Mouse (Mus musculus) heart, postnatal 0 days (tissue): ENCODE data around the gene Mgll. TPM values are rescaled to one million over a fixed set of nuclear protein-coding genes. Genes with fewer than 3 reads are reported as not detected.

ENCODE experiments used
- ATAC-seq: fragments of 200-750 bp; cut with Nextera tagmentation; 2 replicates; pipeline ENCODE4 v1.8.0; 2017; ENCODE audit warnings: low read depth, moderate number of reproducible peaks, moderate library complexity; ENCODE audit not compliant: insufficient read depth
- DNase-seq: peaks from one replicate; pipeline ENCODE4 v3.0.0-alpha.2; 2016; ENCODE audit warnings: low spot score
- H3K27ac ChIP-seq: fragments of 300-500 bp; sonication (generic); 2 replicates; pipeline ENCODE4 v1.5.1; 2014; ENCODE audit warnings: low read depth, mild to moderate bottlenecking
- H3K27me3 ChIP-seq: fragments of 300-500 bp; sonication (generic); 2 replicates; pipeline ENCODE4 v1.6.1; 2014; ENCODE audit warnings: low read length, mixed read lengths; ENCODE audit not compliant: control insufficient read depth, insufficient read depth
- H3K36me3 ChIP-seq: fragments of 300-500 bp; sonication (generic); replicated peaks from 2 replicates; pipeline ENCODE4 v1.6.1; 2014; ENCODE audit warnings: low read length, mixed read lengths; ENCODE audit not compliant: control insufficient read depth, insufficient read depth
- H3K4me1 ChIP-seq: fragments of 300-500 bp; sonication (generic); 2 replicates; pipeline ENCODE4 v1.6.1; 2014; ENCODE audit warnings: antibody characterized with exemption; ENCODE audit not compliant: control insufficient read depth, insufficient read depth
- H3K4me2 ChIP-seq: fragments of 300-500 bp; sonication (generic); 2 replicates; pipeline ENCODE4 v1.6.1; 2014; ENCODE audit warnings: low read depth, mild to moderate bottlenecking, low read length, moderate library complexity
- H3K4me3 ChIP-seq: fragments of 300-500 bp; sonication (generic); 2 replicates; pipeline ENCODE4 v1.5.1; 2014; ENCODE audit warnings: low read depth, low read length
- H3K9ac ChIP-seq: fragments of 300-500 bp; sonication (generic); replicated peaks from 2 replicates; pipeline ENCODE4 v1.6.1; 2014; ENCODE audit warnings: low read depth, low read length, mixed read lengths
- H3K9me3 ChIP-seq: fragments of 300-500 bp; sonication (generic); replicated peaks from 2 replicates; pipeline ENCODE4 v1.6.1; 2016; ENCODE audit warnings: low read length; ENCODE audit not compliant: control insufficient read depth
- CTCF ChIP-seq: IDR thresholded peaks from 2 replicates; pipeline ENCODE4 v1.5.1; 2016; ENCODE audit warnings: antibody characterized with exemption, control low read depth, low read depth
- EP300 ChIP-seq: IDR thresholded peaks from 2 replicates; pipeline ENCODE4 v1.6.1; 2016; ENCODE audit warnings: antibody characterized with exemption, low read depth
- WGBS: fragments of 180-500 bp; shearing (Covaris S2); extraction: QIAGEN DNeasy Blood & Tissue Kit; methylation state at CpG from one replicate; pipeline ENCODE4 v1.1.7; 2014; 5-methylcytosine and 5-hydroxymethylcytosine counted together
- polyA plus RNA-seq: library from polyadenylated mRNA; unstranded; fragments of >200 nt; fragmentation: Nextera tagmentation; extraction: Ambion mirVana; gene quantifications from 2 replicates; pipeline ENCODE4 v1.2.1, GENCODE M21; 2015
- total RNA-seq: library from RNA; depleted of rRNA; stranded (reverse); fragments of >200 nt; gene quantifications from 2 replicates; pipeline ENCODE4 v1.2.3, GENCODE M21; 2014; ENCODE audit warnings: low replicate concordance

Gene Mgll
- total and polyA plus RNA-seq, 2 experiments from 2014 or later: 134 to 147 TPM

- Histone ChIP-seq H3K36me3 (0 out of 2 replicates have a peak, but pooled peaks cover 1% of the 10 kb centered on the region), H3K4me3 (no peak overlapping the region), H3K27me3 (no peaks in the 10 kb centered on the region), H3K4me2 (no peak overlapping the region), H3K9ac (0 out of 2 replicates have a peak overlapping the region, but pooled peaks have one; percentile 6), H3K27ac (peak overlapping the region; percentile 89), H3K4me1 (peaks cover 5% of the 10 kb centered on the region; the same call in 1 of the 2 replicates), H3K9me3 (0 out of 2 replicates have a peak, but pooled peaks cover 3% of the 10 kb centered on the region)
- no peak for ATAC-seq
- 52% methylated on average over 6 of the region's 6 CpGs for WGBS
- DNase-seq: no peak
- no peak for TF ChIP-seq EP300
Observed at GRCm38 (mm10) chr6:88857830-88858229, 133.6 kb downstream of the Mgll start.

- H3K27ac ChIP-seq: peak overlapping the region; percentile 89; the same call in 1 of the 2 replicates
- 49% methylated on average over 7 of the region's 7 CpGs for WGBS
- H3K27me3 ChIP-seq: no peaks in the 10 kb centered on the region
- no peak overlapping the region for H3K9ac ChIP-seq
- no peak overlapping the region for H3K4me2 ChIP-seq
- peaks cover 5% of the 10 kb centered on the region; the same call in 1 of the 2 replicates for H3K4me1 ChIP-seq
- no peak for DNase-seq
- no peak for ATAC-seq
- TF ChIP-seq CTCF: no peak
- no peak for TF ChIP-seq EP300
- 0 out of 2 replicates have a peak, but pooled peaks cover 3% of the 10 kb centered on the region for H3K9me3 ChIP-seq
- H3K4me3 ChIP-seq: no peak overlapping the region
- 0 out of 2 replicates have a peak, but pooled peaks cover 6% of the 10 kb centered on the region for H3K36me3 ChIP-seq
Observed at GRCm38 (mm10) chr6:88858341-88858740, 134.1 kb downstream of the Mgll start.

- ATAC-seq (peak; percentile 42; the same call in 1 of the 2 replicates), DNase-seq (peak; percentile 89)
- WGBS: 4% methylated on average over 2 of the region's 2 CpGs
- peaks cover 5% of the 10 kb centered on the region; the same call in 1 of the 2 replicates for H3K4me1 ChIP-seq
- no peak overlapping the region for H3K9ac ChIP-seq
- no peak overlapping the region for H3K4me2 ChIP-seq
- no peaks in the 10 kb centered on the region for H3K27me3 ChIP-seq
- no peak overlapping the region for H3K27ac ChIP-seq
- H3K9me3 ChIP-seq: 0 out of 2 replicates have a peak, but pooled peaks cover 3% of the 10 kb centered on the region
- no peak overlapping the region for H3K4me3 ChIP-seq
- peaks cover 13% of the 10 kb centered on the region; the same call in 1 of the 2 replicates for H3K36me3 ChIP-seq
- TF ChIP-seq CTCF: peak; percentile 81
- no peak for TF ChIP-seq EP300
Observed at GRCm38 (mm10) chr6:88860914-88861313, 136.7 kb downstream of the Mgll start.

- H3K36me3 ChIP-seq: peaks cover 13% of the 10 kb centered on the region; the same call in 1 of the 2 replicates
- 0 out of 2 replicates have a peak, but pooled peaks cover 3% of the 10 kb centered on the region for H3K9me3 ChIP-seq
- no peak overlapping the region for H3K4me3 ChIP-seq
- H3K4me2 ChIP-seq: no peak overlapping the region
- ATAC-seq: no peak
- WGBS: 74% methylated on average over 7 of the region's 7 CpGs
- no peak for DNase-seq
- no peaks in the 10 kb centered on the region for H3K4me1 ChIP-seq
- no peaks in the 10 kb centered on the region for H3K27me3 ChIP-seq
- TF ChIP-seq CTCF: no peak
- no peak for TF ChIP-seq EP300
- no peak overlapping the region for H3K27ac ChIP-seq
- H3K9ac ChIP-seq: no peak overlapping the region
Observed at GRCm38 (mm10) chr6:88865704-88866103, 141.5 kb downstream of the Mgll start.

- ATAC-seq: no peak
Observed at GRCm38 (mm10) chr6:88869459-88869858, 145.2 kb downstream of the Mgll start.

GRCm38 (mm10) chr6:88870594-88870993 is 146.4 kb downstream of the Mgll start:
- DNase-seq: no peak
- ATAC-seq: no peak
- H3K4me2 ChIP-seq: no peak overlapping the region
- H3K9me3 ChIP-seq: no peaks in the 10 kb centered on the region
- H3K9ac ChIP-seq: no peak overlapping the region
- H3K4me1 ChIP-seq: peaks cover 5% of the 10 kb centered on the region
- H3K27me3 ChIP-seq: peaks cover 15% of the 10 kb centered on the region
- WGBS: 46% methylated on average over 4 of the region's 4 CpGs
- no peak overlapping the region for H3K4me3 ChIP-seq
- TF ChIP-seq EP300: no peak
- TF ChIP-seq CTCF: no peak
- H3K36me3 ChIP-seq: no peaks in the 10 kb centered on the region
- H3K27ac ChIP-seq: no peak overlapping the region

More at GRCm38 (mm10) chr6:88869459-88869858, 145.2 kb downstream of the Mgll start:
- H3K4me2 ChIP-seq: no peak overlapping the region
- 0 out of 2 replicates have a peak, but pooled peaks cover 8% of the 10 kb centered on the region for H3K27me3 ChIP-seq
- H3K9ac ChIP-seq: no peak overlapping the region
- peaks cover 4% of the 10 kb centered on the region; the same call in 1 of the 2 replicates for H3K4me1 ChIP-seq
- H3K27ac ChIP-seq: no peak overlapping the region
- H3K36me3 ChIP-seq: 0 out of 2 replicates have a peak, but pooled peaks cover under 1% of the 10 kb centered on the region
- H3K4me3 ChIP-seq: no peak overlapping the region
- no peak for DNase-seq
- WGBS: 76% methylated on average over 7 of the region's 7 CpGs
- no peaks in the 10 kb centered on the region for H3K9me3 ChIP-seq
- TF ChIP-seq CTCF: no peak
- no peak for TF ChIP-seq EP300
